Mouse (Mus musculus): ENCODE data around the gene Gm11172. TPM values are rescaled to one million over a fixed set of nuclear protein-coding genes. Genes with fewer than 3 reads are reported as not detected.
A peak's percentile ranks its signal among the peaks of the same experiment; 100 is the strongest.

Gene Gm11172
- not detected in 2 replicates for polyA plus RNA-seq (2014; fragmentation: Nextera tagmentation; extraction: Ambion mirVana)

DNA sequence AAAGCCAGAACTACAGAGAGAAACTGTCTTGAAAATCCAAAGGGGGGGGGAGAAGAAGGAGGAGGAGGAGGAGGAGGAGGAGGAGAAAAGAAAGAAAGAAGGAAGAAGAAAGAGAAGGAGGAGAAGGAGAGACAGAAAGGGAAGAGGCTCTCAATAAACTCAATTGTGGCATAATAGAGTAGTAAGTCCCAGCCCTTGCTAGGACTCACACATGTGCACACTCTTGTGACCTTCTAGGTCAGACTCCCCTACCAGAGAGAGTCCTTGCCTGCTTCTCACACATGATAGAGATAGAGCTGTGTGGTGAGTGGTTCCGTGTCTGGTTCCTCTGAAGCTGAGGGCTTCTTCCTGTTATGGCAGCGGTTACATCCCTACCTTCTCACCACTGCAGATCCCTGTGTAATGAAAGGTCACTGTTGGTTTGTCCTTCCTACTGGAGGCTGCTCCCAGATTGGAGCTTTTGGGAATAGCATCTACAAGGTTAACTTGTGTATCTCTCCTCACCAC lies at the start of gene Gm11172:
Gm11172 (plus strand) TSS at position 51 of the 507 bp plus-strand sequence.
- H3K27ac ChIP-seq (replicated peaks; ENCODE audit: low read depth, low read length) = no peak within 1 kb of the TSS
- DNase-seq (ENCODE audit: low spot score) (no peak), ATAC-seq (ENCODE audit: low read depth) (no peak)
- no peaks in the 10 kb centered on the region for H3K27me3 ChIP-seq (replicated peaks; ENCODE audit: control insufficient read depth, insufficient read depth, low read length)
- no peaks in the 10 kb centered on the region for H3K36me3 ChIP-seq (ENCODE audit: control insufficient read depth, insufficient read depth, low read length)
- 85% methylated on average over 2 of the region's 2 CpGs for WGBS
- H3K4me1 ChIP-seq (ENCODE audit: control insufficient read depth, insufficient read depth, low read length) = no peaks in the 10 kb centered on the region
- no peaks in the 10 kb centered on the region for H3K9me3 ChIP-seq (ENCODE audit: control insufficient read depth, low read length)
- no peak within 1 kb of the TSS for H3K4me3 ChIP-seq (ENCODE audit: low read depth, low read length)
- no peak within 1 kb of the TSS for H3K9ac ChIP-seq (ENCODE audit: low read depth, low read length)
- H3K4me2 ChIP-seq (ENCODE audit: low read depth, low read length) = no peak within 1 kb of the TSS

DNA sequence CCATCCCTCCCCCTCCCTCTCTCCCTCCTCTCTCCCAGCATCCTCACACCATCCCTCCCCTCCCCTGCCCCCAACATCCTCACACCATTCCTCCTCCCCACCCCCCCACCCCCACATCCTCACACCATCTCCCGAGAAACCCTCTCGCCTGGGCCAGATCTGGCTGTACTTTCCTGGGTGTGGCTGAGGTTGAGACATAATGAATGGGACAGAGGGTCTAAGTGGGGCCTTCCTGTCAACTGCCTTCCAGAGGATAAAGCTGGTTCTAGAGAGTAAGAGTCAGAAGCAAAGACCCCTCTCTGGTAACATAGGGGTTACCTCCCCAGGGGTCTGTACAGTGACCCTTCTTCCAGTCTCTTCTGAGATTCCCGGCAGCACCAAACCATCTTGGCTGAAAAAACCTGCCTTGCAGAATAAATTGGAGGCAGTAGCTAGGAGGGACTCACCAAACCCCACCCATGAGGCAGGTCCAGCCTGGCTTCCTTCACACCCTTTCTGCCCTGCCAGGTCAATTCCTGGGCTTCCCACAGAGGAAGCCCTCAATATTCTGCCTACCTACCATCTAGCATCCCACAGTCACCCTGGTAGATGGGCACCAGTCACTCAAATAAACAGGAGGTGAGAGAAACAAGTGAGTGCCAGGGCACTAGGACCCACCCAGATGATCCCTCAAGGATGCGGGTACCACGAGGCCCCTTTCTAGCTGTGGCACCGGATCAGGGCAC lies 49.0 kb upstream of the Gm11172 start:
- Histone ChIP-seq H3K4me3 (ENCODE audit: low read depth, low read length) (no peak overlapping the region), H3K4me2 (ENCODE audit: low read depth, low read length) (no peak overlapping the region), H3K9ac (ENCODE audit: low read depth, low read length) (no peak overlapping the region), H3K27ac (replicated peaks; ENCODE audit: low read depth, low read length) (no peak overlapping the region), H3K36me3 (ENCODE audit: control insufficient read depth, insufficient read depth, low read length) (no peaks in the 10 kb centered on the region), H3K9me3 (ENCODE audit: control insufficient read depth, low read length) (no peaks in the 10 kb centered on the region), H3K4me1 (ENCODE audit: control insufficient read depth, insufficient read depth, low read length) (no peaks in the 10 kb centered on the region), H3K27me3 (replicated peaks; ENCODE audit: control insufficient read depth, insufficient read depth, low read length) (no peaks in the 10 kb centered on the region)
- WGBS = 42% methylated on average over 6 of the region's 6 CpGs
- DNase-seq (ENCODE audit: low spot score) (no peak), ATAC-seq (ENCODE audit: low read depth) (no peak)

DNA sequence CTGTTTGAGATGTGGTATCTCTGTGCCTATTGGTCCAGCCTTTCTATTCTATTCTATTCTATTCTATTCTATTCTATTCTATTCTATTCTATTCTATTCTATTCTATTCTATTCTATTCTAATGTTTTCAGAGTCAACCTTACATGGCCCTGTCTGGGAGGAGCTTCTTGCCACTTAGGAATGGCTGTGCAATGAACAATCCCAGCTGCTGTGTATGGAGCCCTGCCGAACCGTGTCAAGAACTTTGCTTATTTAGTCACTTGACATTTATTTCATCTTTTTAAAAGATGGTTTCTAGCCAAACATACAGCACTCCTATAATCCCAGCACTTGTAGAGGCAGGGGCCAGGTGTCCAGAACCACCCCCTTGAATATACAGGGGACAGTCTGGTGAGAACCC lies 48.4 kb upstream of the Gm11172 start:
- H3K9ac ChIP-seq (ENCODE audit: low read depth, low read length) = no peak overlapping the region
- no peak overlapping the region for H3K4me2 ChIP-seq (ENCODE audit: low read depth, low read length)
- H3K36me3 ChIP-seq (ENCODE audit: control insufficient read depth, insufficient read depth, low read length) = no peaks in the 10 kb centered on the region
- H3K9me3 ChIP-seq (ENCODE audit: control insufficient read depth, low read length) = no peaks in the 10 kb centered on the region
- no peaks in the 10 kb centered on the region for H3K4me1 ChIP-seq (ENCODE audit: control insufficient read depth, insufficient read depth, low read length)
- ATAC-seq (ENCODE audit: low read depth) = no peak
- H3K27ac ChIP-seq (replicated peaks; ENCODE audit: low read depth, low read length) = no peak overlapping the region
- no peaks in the 10 kb centered on the region for H3K27me3 ChIP-seq (replicated peaks; ENCODE audit: control insufficient read depth, insufficient read depth, low read length)
- no peak for DNase-seq (ENCODE audit: low spot score)
- 61% methylated on average over 2 of the region's 2 CpGs for WGBS
- H3K4me3 ChIP-seq (ENCODE audit: low read depth, low read length) = no peak overlapping the region

DNA sequence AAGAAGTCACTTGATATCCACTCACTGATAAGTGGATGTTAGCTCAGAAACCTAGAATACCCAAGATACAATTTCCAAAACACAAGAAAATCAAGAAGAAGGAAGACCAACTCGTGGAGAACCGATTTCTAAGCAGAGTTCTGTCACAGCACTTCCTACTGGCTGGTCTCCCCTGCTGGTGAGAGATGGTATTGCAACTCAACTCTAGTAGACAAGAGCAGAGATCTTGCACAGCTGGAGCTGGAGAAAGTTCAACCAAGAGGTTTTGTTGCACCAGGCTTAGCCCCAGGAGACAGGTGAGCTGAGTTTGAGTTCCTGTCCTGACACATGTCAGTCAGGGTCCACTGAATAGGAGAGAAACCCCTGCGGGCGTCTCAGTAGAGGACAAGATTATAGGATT lies 45.6 kb upstream of the Gm11172 start:
- ATAC-seq (ENCODE audit: low read depth) = no peak

DNA sequence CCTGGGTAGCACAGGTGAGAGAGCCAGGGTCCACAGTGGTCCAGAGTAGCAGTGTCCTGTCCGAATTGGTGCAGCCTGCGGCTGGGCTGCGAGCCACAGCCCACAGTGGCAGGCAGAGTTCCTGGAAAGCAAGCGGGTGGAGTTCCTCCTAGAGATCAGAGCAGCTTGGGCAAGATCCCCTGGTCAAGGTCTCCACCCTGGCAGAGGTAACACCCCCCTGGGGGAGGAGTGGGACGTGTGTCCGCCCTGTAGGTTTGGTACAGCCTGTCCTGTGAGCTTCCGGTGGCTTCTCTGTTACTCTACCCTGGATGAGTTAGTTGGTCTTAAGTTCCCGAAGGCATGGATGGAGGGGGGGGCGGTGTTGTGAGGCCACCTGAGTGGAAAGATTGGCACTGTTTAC lies 43.9 kb upstream of the Gm11172 start:
- no peak overlapping the region for H3K4me2 ChIP-seq (ENCODE audit: low read depth, low read length)
- ATAC-seq (ENCODE audit: low read depth) = no peak
- WGBS = 50% methylated on average over 9 of the region's 9 CpGs
- H3K9ac ChIP-seq (ENCODE audit: low read depth, low read length) = no peak overlapping the region
- H3K4me1 ChIP-seq (ENCODE audit: control insufficient read depth, insufficient read depth, low read length) = peaks cover 5% of the 10 kb centered on the region
- H3K9me3 ChIP-seq (ENCODE audit: control insufficient read depth, low read length) = no peaks in the 10 kb centered on the region
- no peaks in the 10 kb centered on the region for H3K36me3 ChIP-seq (ENCODE audit: control insufficient read depth, insufficient read depth, low read length)
- H3K27me3 ChIP-seq (replicated peaks; ENCODE audit: control insufficient read depth, insufficient read depth, low read length) = no peaks in the 10 kb centered on the region
- no peak for DNase-seq (ENCODE audit: low spot score)
- H3K4me3 ChIP-seq (ENCODE audit: low read depth, low read length) = no peak overlapping the region
- H3K27ac ChIP-seq (replicated peaks; ENCODE audit: low read depth, low read length) = no peak overlapping the region

More for the DNA sequence above, 45.6 kb upstream of the Gm11172 start:
- WGBS = 44% methylated on average over 4 of the region's 4 CpGs
- peak; percentile 71 for DNase-seq (ENCODE audit: low spot score)
- no peaks in the 10 kb centered on the region for H3K27me3 ChIP-seq (replicated peaks; ENCODE audit: control insufficient read depth, insufficient read depth, low read length)
- no peaks in the 10 kb centered on the region for H3K9me3 ChIP-seq (ENCODE audit: control insufficient read depth, low read length)
- H3K4me2 ChIP-seq (ENCODE audit: low read depth, low read length) = no peak overlapping the region
- H3K27ac ChIP-seq (replicated peaks; ENCODE audit: low read depth, low read length) = no peak overlapping the region
- no peaks in the 10 kb centered on the region for H3K36me3 ChIP-seq (ENCODE audit: control insufficient read depth, insufficient read depth, low read length)
- no peak overlapping the region for H3K9ac ChIP-seq (ENCODE audit: low read depth, low read length)
- no peak overlapping the region for H3K4me3 ChIP-seq (ENCODE audit: low read depth, low read length)
- peaks cover 5% of the 10 kb centered on the region for H3K4me1 ChIP-seq (ENCODE audit: control insufficient read depth, insufficient read depth, low read length)

DNA sequence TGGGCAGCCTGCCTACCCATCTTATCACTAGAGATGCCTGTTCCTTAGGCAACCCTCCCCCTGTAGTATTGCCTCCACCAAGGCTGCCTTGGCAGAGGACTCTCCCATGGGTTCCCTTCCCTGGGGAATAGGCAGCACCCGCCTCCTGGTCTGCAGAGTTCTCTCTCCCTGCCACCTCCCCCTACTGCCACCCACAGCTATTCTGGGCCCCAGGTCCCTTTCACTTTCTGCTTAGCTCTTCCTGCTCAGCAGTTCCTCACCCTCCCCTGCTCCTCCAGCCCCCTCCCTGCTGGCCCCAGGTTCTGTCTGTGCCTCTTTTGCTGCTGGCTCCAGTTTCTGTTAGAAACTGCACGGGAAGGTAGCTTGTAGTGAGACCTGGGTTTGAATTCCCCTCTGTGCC lies 43.1 kb upstream of the Gm11172 start:
- DNase-seq (ENCODE audit: low spot score) = no peak
- Histone ChIP-seq H3K9me3 (ENCODE audit: control insufficient read depth, low read length) (no peaks in the 10 kb centered on the region), H3K27me3 (replicated peaks; ENCODE audit: control insufficient read depth, insufficient read depth, low read length) (no peaks in the 10 kb centered on the region), H3K27ac (replicated peaks; ENCODE audit: low read depth, low read length) (no peak overlapping the region), H3K4me2 (ENCODE audit: low read depth, low read length) (no peak overlapping the region), H3K9ac (ENCODE audit: low read depth, low read length) (no peak overlapping the region), H3K4me1 (ENCODE audit: control insufficient read depth, insufficient read depth, low read length) (peaks cover 5% of the 10 kb centered on the region), H3K4me3 (ENCODE audit: low read depth, low read length) (no peak overlapping the region), H3K36me3 (ENCODE audit: control insufficient read depth, insufficient read depth, low read length) (no peaks in the 10 kb centered on the region)
- ATAC-seq (ENCODE audit: low read depth) = peak; percentile 53; the same call in 1 of the 2 replicates
- WGBS = 30% methylated on average over 2 of the region's 2 CpGs

DNA sequence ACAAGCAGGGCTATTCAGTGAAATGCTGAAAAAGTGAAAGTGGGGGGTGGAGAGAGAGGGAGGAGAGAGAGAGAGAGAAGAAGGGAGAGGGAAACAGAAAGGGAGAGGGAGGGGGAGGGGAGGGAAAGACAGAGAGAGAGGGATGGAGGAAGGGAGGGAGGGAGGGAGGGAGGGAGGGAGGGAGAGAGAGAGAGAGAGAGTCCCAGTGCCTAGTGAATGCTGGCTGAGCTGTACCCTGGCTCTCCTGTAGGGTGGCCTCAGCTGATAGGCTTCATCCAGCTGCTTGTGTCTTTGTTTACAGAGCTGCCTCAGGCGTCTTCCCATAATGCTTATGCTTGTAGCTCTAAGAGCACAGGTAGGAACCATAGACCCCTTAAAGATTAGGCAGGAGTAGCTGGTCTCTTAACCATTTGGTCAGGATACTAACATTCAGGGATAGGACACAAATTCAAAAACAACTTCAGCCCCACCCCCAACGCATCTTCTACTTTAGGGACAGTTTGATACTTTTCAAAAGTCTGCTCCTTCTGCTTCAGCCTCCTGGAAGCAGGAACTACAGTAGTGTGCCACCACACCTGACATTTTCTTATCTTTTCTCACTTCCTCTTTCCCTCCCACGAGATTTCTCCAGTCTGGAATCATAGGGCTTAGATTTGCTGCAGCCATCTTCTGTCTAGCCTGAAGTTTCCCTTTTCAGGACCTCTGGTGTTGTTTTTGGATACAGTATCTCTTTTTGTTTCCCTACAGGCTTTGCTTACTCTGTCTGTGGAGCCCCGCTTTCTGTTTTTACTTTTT lies 42.0 kb upstream of the Gm11172 start:
- no peak overlapping the region for H3K4me3 ChIP-seq (ENCODE audit: low read depth, low read length)
- DNase-seq (ENCODE audit: low spot score) (no peak), ATAC-seq (ENCODE audit: low read depth) (peak; percentile 54; the same call in 1 of the 2 replicates)
- H3K27me3 ChIP-seq (replicated peaks; ENCODE audit: control insufficient read depth, insufficient read depth, low read length) = no peaks in the 10 kb centered on the region
- WGBS = 42% methylated on average over 4 of the region's 4 CpGs
- H3K4me1 ChIP-seq (ENCODE audit: control insufficient read depth, insufficient read depth, low read length) = peaks cover 5% of the 10 kb centered on the region
- peak overlapping the region; percentile 29; the same call in 1 of the 2 replicates for H3K27ac ChIP-seq (replicated peaks; ENCODE audit: low read depth, low read length)
- H3K4me2 ChIP-seq (ENCODE audit: low read depth, low read length) = no peak overlapping the region
- no peaks in the 10 kb centered on the region for H3K36me3 ChIP-seq (ENCODE audit: control insufficient read depth, insufficient read depth, low read length)
- H3K9me3 ChIP-seq (ENCODE audit: control insufficient read depth, low read length) = no peaks in the 10 kb centered on the region
- no peak overlapping the region for H3K9ac ChIP-seq (ENCODE audit: low read depth, low read length)

DNA sequence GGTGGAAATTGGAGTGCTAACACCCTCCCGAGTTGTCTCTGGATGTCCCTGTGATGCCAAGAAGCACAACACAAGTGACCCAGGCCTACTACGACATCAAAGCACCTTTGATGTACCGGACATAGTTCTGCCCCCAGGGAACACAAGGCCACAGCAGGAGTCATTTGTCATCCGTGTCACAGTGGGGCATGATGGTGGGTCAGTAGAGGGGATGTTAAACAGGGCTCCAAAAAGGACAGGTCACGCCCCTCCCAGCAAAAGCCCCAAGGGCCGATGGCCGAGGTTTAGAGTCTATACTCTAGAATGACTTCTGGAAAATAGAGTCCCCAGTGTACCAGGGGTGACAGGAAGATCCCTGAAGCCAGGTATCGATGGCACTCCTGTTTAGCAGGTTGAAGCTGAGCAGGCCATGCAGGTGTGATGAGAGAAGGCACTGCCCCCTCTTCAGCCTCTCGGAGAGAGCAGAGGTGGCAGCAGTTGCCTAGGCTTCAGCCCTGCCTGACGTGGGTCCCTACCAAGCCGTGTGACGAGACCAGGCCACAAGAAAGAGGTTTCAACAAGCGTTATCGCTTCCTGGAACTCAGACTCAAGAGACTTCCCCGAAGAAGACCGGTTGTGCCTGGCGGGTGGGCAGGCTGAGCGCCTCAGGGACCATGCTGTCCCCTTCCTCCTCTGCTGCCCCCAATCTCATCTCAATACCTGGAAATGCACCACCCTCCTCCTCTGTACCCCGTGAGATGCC lies 40.8 kb upstream of the Gm11172 start:
- Histone ChIP-seq H3K9ac (ENCODE audit: low read depth, low read length) (no peak overlapping the region), H3K27me3 (replicated peaks; ENCODE audit: control insufficient read depth, insufficient read depth, low read length) (no peaks in the 10 kb centered on the region), H3K4me1 (ENCODE audit: control insufficient read depth, insufficient read depth, low read length) (peaks cover 5% of the 10 kb centered on the region), H3K27ac (replicated peaks; ENCODE audit: low read depth, low read length) (no peak overlapping the region), H3K36me3 (ENCODE audit: control insufficient read depth, insufficient read depth, low read length) (no peaks in the 10 kb centered on the region), H3K9me3 (ENCODE audit: control insufficient read depth, low read length) (no peaks in the 10 kb centered on the region), H3K4me2 (ENCODE audit: low read depth, low read length) (no peak overlapping the region), H3K4me3 (ENCODE audit: low read depth, low read length) (no peak overlapping the region)
- DNase-seq (ENCODE audit: low spot score) (no peak), ATAC-seq (ENCODE audit: low read depth) (no peak)
- whole genome bisulfite sequencing = 66% methylated on average over 19 of the region's 19 CpGs

Data from embryonic facial prominence, embryonic 14.5 days (tissue).